17 mouse cellular contexts compared by ENCODE assay signal in the genomic region with DNA sequence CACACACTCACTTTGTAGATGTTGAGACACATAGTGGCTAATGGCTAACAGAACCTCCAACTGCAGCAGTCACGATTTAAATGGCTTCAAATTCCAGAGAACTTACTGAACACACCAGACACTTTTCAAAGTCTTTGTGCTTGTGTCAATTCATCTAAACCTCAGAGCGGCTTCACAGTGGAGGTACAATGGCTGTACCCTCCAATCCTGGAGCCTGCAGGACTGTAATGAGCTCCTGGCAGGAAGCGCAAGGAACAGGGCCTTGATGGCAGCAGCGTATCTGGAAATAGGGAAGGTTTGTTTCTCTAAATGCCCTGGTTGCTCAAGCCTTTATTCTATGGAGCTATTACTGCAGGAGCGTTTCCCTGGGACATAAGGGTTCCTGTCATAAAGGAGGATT.
"Had no signal": no experiment of that assay in that cellular context is flagged by ENCODE, and none has a peak within 500 bp of the region (broad histone marks: within the 10 kb centered on the region; RNA-seq: fewer than 3 reads in every experiment).

No protein-coding gene starts in this region.

- H3K4me2 ChIP-seq: lung, embryonic 15.5 days; midbrain, embryonic 13.5 days; midbrain, embryonic 15.5 days; neural tube, embryonic 12.5 days; stomach, embryonic 15.5 days had no signal

- H3K9me3 ChIP-seq: lung, embryonic 15.5 days; midbrain, embryonic 13.5 days; midbrain, embryonic 15.5 days; neural tube, embryonic 12.5 days; stomach, embryonic 15.5 days had no signal

- H3K27ac ChIP-seq: lung, embryonic 15.5 days; macrophage; midbrain, embryonic 13.5 days; midbrain, embryonic 15.5 days; neural tube, embryonic 12.5 days; stomach, embryonic 15.5 days; stomach, postnatal 0 days had no signal

- H3K27me3 ChIP-seq: lung, embryonic 15.5 days; megakaryocyte, embryonic 14.5 days; midbrain, embryonic 13.5 days; midbrain, embryonic 15.5 days; neural tube, embryonic 12.5 days; stomach, embryonic 15.5 days had no signal

- H3K36me3 ChIP-seq: lung, embryonic 15.5 days; midbrain, embryonic 13.5 days; midbrain, embryonic 15.5 days; neural tube, embryonic 12.5 days; stomach, embryonic 15.5 days had no signal

- H3K4me3 ChIP-seq: lung, embryonic 15.5 days; megakaryocyte, embryonic 14.5 days; midbrain, embryonic 13.5 days; midbrain, embryonic 15.5 days; neural tube, embryonic 12.5 days; stomach, embryonic 15.5 days had no signal

- ATAC-seq: liver, postnatal 0 days; lung, postnatal 0 days; midbrain, embryonic 13.5 days; midbrain, embryonic 15.5 days had no signal

- H3K4me1 ChIP-seq: lung, embryonic 15.5 days; megakaryocyte, embryonic 14.5 days; midbrain, embryonic 13.5 days; midbrain, embryonic 15.5 days; neural tube, embryonic 12.5 days; stomach, embryonic 15.5 days had no signal

- DNase-seq: liver, postnatal 0 days; lung, adult 2 months; lung, postnatal 14 days; lung, postnatal 36 days; right cerebral cortex, postnatal 14 days; thymus, adult 2 months; thymus, postnatal 25 days; thymus, postnatal 4 days had no signal

- H3K9ac ChIP-seq: liver, postnatal 0 days; lung, embryonic 15.5 days; midbrain, embryonic 13.5 days; midbrain, embryonic 15.5 days; neural tube, embryonic 12.5 days; stomach, embryonic 15.5 days had no signal
